Mouse (Mus musculus) lung, adult 2 months (tissue): ENCODE results near the gene Vamp3.

Experiments used
- CTCF ChIP-seq: fragments of 200-500 bp; IDR thresholded peaks from 2 replicates; pipeline ENCODE4 v1.5.1; 2011; ENCODE audit warnings: mild to moderate bottlenecking, low read length, control low read depth; ENCODE audit not compliant: insufficient read depth
- POLR2A ChIP-seq: fragments of 200-500 bp; IDR thresholded peaks from 2 replicates; pipeline ENCODE4 v1.6.1; 2011; ENCODE audit warnings: low read depth, mild to moderate bottlenecking, control low read depth, low read length, borderline replicate concordance; ENCODE audit errors: extremely low read depth

DNA sequence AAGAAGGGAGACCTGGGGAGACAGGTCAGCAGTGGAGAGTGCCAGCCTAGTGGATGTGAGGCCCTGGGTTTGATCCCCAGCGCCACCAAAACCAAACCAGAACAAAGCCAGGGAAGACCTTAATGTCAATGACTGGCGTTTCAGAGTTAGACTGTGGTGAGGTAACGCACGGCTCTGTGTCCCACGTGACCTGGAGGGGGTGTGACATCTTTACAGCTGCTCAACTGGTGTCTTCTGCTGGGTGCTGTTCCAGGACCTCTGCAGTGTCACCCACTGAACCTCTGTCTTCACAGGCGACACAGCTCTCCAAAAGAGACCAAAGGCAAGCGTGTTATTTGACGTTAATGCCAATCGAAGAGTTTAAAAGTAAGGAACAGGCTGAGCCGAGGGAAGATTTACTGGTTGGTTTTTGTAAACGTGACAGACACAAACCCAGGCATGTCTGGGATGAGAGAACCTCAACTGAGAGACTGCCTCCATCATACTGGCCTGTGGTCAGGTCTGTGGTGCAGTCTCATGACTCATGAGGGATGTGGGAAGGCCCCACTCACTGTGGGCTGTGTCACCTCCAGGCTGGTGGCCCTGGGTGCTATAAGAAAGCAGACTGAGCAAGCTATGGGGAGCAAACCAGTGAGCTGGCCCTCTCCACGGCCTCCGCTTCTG, 52.0 kb downstream of the Vamp3 start:
- TF ChIP-seq CTCF (no peak), POLR2A (no peak)
